Mouse (Mus musculus) intestine, embryonic 15.5 days (tissue): ENCODE measurements around the gene Olfr729. TPM values are rescaled to one million over a fixed set of nuclear protein-coding genes. Genes with fewer than 3 reads are reported as not detected.

ENCODE experiments used
- ATAC-seq: fragments of 200-750 bp; cut with Nextera tagmentation; 2 replicates; pipeline ENCODE4 v1.8.0; 2017; ENCODE audit warnings: moderate TSS enrichment, moderate library complexity
- H3K27ac ChIP-seq: fragments of 300-500 bp; sonication (generic); 2 replicates; pipeline ENCODE4 v1.5.1; 2015; ENCODE audit warnings: mild to moderate bottlenecking, inconsistent platforms
- H3K27me3 ChIP-seq: fragments of 300-500 bp; sonication (generic); replicated peaks from 2 replicates; pipeline ENCODE4 v1.6.1; 2015; ENCODE audit warnings: inconsistent platforms
- H3K36me3 ChIP-seq: fragments of 300-500 bp; sonication (generic); 2 replicates; pipeline ENCODE4 v1.6.1; 2015; ENCODE audit warnings: inconsistent platforms
- H3K4me1 ChIP-seq: fragments of 300-500 bp; sonication (generic); replicated peaks from 2 replicates; pipeline ENCODE4 v1.6.1; 2015; ENCODE audit warnings: inconsistent platforms
- H3K4me2 ChIP-seq: fragments of 300-500 bp; sonication (generic); replicated peaks from 2 replicates; pipeline ENCODE4 v1.6.1; 2015; ENCODE audit warnings: mild to moderate bottlenecking, inconsistent platforms
- H3K4me3 ChIP-seq: fragments of 300-500 bp; sonication (generic); replicated peaks from 2 replicates; pipeline ENCODE4 v1.5.1; 2015; ENCODE audit warnings: inconsistent platforms
- H3K9ac ChIP-seq: fragments of 300-500 bp; sonication (generic); 2 replicates; pipeline ENCODE4 v1.6.1; 2015; ENCODE audit warnings: inconsistent platforms
- H3K9me3 ChIP-seq: fragments of 300-500 bp; sonication (generic); 2 replicates; pipeline ENCODE4 v1.6.1; 2016; ENCODE audit warnings: inconsistent platforms
- WGBS: fragments of 180-500 bp; shearing (Covaris S2); methylation state at CpG from one replicate; pipeline ENCODE4 v1.1.7; 2015; 5-methylcytosine and 5-hydroxymethylcytosine counted together
- polyA plus RNA-seq: library from polyadenylated mRNA; unstranded; fragments of >200 nt; fragmentation: Nextera tagmentation; extraction: Ambion mirVana; gene quantifications from 2 replicates; pipeline ENCODE4 v1.2.1, GENCODE M21; 2015

Olfr729 gene
- polyA plus RNA-seq: not detected in 2 replicates

DNA sequence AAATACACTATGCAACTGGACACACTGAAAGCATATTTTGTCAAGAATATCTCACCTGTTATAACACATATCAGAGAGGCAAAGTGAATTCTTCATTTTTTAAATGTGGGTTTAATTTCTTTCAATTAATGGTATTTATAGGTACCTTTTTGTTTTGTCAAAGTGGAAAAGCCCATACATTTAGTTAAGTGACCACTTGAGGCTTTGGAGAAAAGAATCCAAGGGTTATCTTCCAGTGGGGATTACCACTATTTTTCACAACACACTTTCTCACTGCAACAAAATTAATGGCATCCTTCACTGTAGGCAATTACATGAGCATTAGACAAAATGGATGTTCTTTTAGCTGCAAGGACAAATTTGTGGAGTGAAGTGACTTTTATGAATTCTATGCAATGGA lies at the start of gene Olfr729:
Gene Olfr729 (minus strand): TSS at position 101 of the 400 bp plus-strand sequence.
- Histone ChIP-seq H3K4me2 (no peak within 1 kb of the TSS), H3K9me3 (no peaks in the 10 kb centered on the region), H3K27me3 (no peaks in the 10 kb centered on the region), H3K9ac (no peak within 1 kb of the TSS), H3K36me3 (no peaks in the 10 kb centered on the region), H3K27ac (no peak within 1 kb of the TSS), H3K4me1 (no peaks in the 10 kb centered on the region), H3K4me3 (no peak within 1 kb of the TSS)
- ATAC-seq: no peak

DNA sequence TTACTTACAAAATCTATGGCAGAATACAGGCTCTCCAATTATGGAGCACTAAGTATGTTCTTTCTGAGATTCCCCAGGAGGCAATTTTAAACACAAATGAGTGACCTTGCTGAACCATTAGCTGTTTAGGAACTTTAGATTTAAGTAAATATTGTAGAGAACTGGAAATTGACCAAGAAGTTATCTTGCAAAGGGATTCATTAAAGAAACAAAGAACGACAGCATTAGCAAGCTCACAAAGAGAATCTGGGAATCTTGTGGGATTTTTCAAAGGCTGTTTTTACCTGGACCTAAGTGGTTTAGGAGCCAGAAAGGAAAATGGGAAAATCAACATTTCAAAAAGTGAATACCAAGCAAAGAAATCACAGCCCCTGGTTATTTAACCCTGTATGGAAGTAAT lies 35.4 kb upstream of the Olfr729 start, which contains the start of gene Olfr730:
Gene Olfr730 (minus strand): TSS at position 101 of the 400 bp plus-strand sequence.
- ATAC-seq: no peak
- Histone ChIP-seq H3K27me3 (no peaks in the 10 kb centered on the region), H3K4me2 (no peak within 1 kb of the TSS), H3K4me3 (no peak within 1 kb of the TSS), H3K27ac (no peak within 1 kb of the TSS), H3K9me3 (no peaks in the 10 kb centered on the region), H3K9ac (no peak within 1 kb of the TSS), H3K4me1 (no peaks in the 10 kb centered on the region), H3K36me3 (no peaks in the 10 kb centered on the region)
- WGBS: 44% methylated on average over 1 of the region's 1 CpGs

DNA sequence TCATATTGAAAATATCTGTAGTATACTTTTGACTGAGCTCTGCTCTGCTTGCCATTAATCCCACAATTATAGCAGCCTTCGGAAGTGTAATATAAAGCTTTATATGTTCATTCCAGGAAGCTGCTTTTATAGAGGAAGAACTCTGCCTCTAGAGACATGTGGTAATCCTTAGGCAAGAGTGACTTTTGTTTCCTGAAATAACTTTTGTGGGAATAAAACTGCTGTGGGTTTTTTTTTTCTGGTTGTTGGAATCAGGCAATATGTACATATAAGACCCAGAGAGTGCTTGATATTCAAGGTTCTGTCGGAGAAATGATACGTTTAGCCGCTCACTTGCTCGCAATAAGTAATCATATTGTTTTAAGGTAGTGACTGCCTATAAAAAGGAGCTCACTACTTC lies 10.1 kb downstream of the Olfr729 start, which contains the start of gene Olfr728:
Gene Olfr728 (minus strand): TSS at position 101 of the 400 bp plus-strand sequence.
- no peak within 1 kb of the TSS for H3K27ac ChIP-seq
- no peaks in the 10 kb centered on the region for H3K4me1 ChIP-seq
- H3K9ac ChIP-seq: no peak within 1 kb of the TSS
- ATAC-seq: no peak
- no peaks in the 10 kb centered on the region for H3K9me3 ChIP-seq
- H3K36me3 ChIP-seq: no peaks in the 10 kb centered on the region
- no peak within 1 kb of the TSS for H3K4me2 ChIP-seq
- no peak within 1 kb of the TSS for H3K4me3 ChIP-seq
- no peaks in the 10 kb centered on the region for H3K27me3 ChIP-seq
- 89% methylated on average over 5 of the region's 5 CpGs for WGBS

DNA sequence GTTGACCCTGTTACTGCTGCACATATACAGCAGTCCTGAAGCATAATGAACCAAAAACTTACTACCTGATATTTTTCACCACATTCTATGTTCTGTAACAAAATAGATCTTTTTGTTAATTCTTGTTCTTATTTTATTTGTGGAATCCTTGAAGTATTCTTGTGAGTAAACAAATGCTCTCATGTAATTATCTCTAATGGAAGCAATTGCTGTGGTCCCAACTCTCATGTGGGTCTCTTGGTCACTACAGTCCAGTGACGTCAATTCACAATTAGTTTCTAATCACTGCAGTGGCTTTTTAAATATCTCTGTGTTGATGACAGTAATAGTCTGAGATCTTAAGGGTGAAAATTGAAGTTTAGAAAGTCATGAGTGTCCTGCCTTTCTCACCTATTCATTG lies 29.8 kb downstream of the Olfr729 start, which contains the start of gene Olfr727:
Gene Olfr727 (plus strand): TSS at position 301 of the 400 bp plus-strand sequence.
- 77% methylated on average over 1 of the region's 1 CpGs for WGBS

More for the DNA sequence above, 29.8 kb downstream of the Olfr729 start, which contains the start of gene Olfr727:
- Histone ChIP-seq H3K27ac (no peak within 1 kb of the TSS), H3K4me3 (no peak within 1 kb of the TSS), H3K36me3 (no peaks in the 10 kb centered on the region), H3K4me1 (no peaks in the 10 kb centered on the region), H3K9ac (no peak within 1 kb of the TSS), H3K9me3 (no peaks in the 10 kb centered on the region), H3K4me2 (no peak within 1 kb of the TSS), H3K27me3 (no peaks in the 10 kb centered on the region)
- no peak for ATAC-seq

Other genes starting within 250 kb of the Olfr729 start
- gene Olfr723, start 221.1 kb downstream of the Olfr729 start, polyA plus RNA-seq: not detected in 2 replicates
- not detected in 2 replicates for gene Olfr724, start 189.6 kb downstream of the Olfr729 start, polyA plus RNA-seq
- gene Olfr725, start 112.5 kb downstream of the Olfr729 start, polyA plus RNA-seq: not detected in 2 replicates
- gene Olfr726, start 62.0 kb downstream of the Olfr729 start, polyA plus RNA-seq: not detected in 2 replicates
- gene Olfr727, start 29.7 kb downstream of the Olfr729 start, polyA plus RNA-seq: not detected in 2 replicates
- not detected in 2 replicates for gene Olfr728, start 10.2 kb downstream of the Olfr729 start, polyA plus RNA-seq
- not detected in 2 replicates for gene Olfr730, start 35.3 kb upstream of the Olfr729 start, polyA plus RNA-seq
- gene Olfr731, start 89.0 kb upstream of the Olfr729 start, polyA plus RNA-seq: not detected in 2 replicates
- gene Olfr732, start 131.3 kb upstream of the Olfr729 start, polyA plus RNA-seq: not detected in 2 replicates
- not detected in 2 replicates for gene Olfr733, start 148.6 kb upstream of the Olfr729 start, polyA plus RNA-seq
- not detected in 2 replicates for gene Olfr734, start 173.9 kb upstream of the Olfr729 start, polyA plus RNA-seq
- gene Olfr735, start 196.0 kb upstream of the Olfr729 start, polyA plus RNA-seq: not detected in 2 replicates
- 0.10 TPM in 1 of 2 replicates, not detected in the other for gene Tlr11, start 205.0 kb upstream of the Olfr729 start, polyA plus RNA-seq
- gene Olfr736, start 228.3 kb upstream of the Olfr729 start, polyA plus RNA-seq: not detected in 2 replicates